ENCODE assay signal across 9 mouse cellular contexts in the genomic region with DNA sequence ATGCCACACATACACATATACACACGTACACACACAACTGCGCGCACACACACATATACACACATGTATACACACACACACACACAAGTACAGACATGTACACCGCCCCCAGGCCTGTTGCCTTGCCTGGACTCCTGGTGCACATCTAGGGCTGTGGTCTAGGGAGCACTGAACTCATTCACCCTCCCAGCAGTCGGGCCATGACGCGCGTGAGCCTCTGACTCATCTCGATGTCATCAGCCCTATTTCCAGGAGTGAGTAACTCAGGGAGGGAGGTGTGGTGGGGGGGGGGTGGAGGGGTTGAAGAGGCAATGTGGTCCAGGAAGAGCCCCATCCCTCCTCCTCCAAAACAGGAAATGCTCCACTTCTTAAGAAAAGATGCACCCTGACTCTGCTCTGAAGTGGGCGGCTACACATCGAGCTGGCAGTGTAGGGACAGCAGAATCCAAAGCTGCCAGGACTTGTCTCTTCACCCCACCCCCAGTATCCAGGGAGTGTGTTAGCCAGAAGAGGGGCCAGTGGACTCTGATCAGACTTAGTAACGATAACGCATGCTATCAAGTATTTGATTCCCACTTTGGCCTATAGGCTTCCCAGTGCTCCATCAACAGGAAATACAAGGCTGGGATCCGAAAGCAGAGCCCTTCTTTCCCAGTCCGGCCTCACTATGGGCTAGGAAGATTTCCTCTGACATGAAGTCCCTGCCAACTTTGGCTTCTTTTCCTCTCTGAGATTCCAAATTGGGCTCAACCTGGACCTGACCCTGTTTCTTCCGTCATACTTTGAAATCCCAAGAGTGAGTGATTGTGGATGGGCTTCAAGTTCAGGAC. TPM values are rescaled to one million over a fixed set of nuclear protein-coding genes. Genes with fewer than 3 reads are reported as not detected.
DNase-seq lines count a peak whose midpoint lies in the region; ATAC-seq and TF ChIP-seq lines count a peak whose summit lies in the region.
"Had no signal": no experiment of that assay in that cellular context is flagged by ENCODE, and none has a peak within 500 bp of the region (broad histone marks: within the 10 kb centered on the region; RNA-seq: fewer than 3 reads in every experiment).

No protein-coding gene starts in this region.

- H3K4me2 ChIP-seq in midbrain, embryonic 11.5 days, result no peak overlapping the region
- H3K4me2 ChIP-seq in midbrain, embryonic 15.5 days, result no peak overlapping the region
- H3K4me2 ChIP-seq in heart, embryonic 15.5 days, result no peak overlapping the region
- no peak overlapping the region for H3K4me2 ChIP-seq in forebrain, embryonic 11.5 days (ENCODE audit: low read depth, low read length, severe bottlenecking)
- H3K4me2 ChIP-seq: hindbrain, embryonic 14.5 days had no signal

- no peak overlapping the region for H3K27ac ChIP-seq in midbrain, embryonic 11.5 days (ENCODE audit: low read depth, low read length)
- no peak overlapping the region for H3K27ac ChIP-seq in midbrain, embryonic 15.5 days
- peak overlapping the region; percentile 14; the same call in 1 of the 2 replicates for H3K27ac ChIP-seq in heart, embryonic 15.5 days
- peak overlapping the region; percentile 63 for H3K27ac ChIP-seq in small intestine, adult 2 months (ENCODE audit: insufficient read depth, low read depth, low read length)
- H3K27ac ChIP-seq in forebrain, embryonic 11.5 days (ENCODE audit: low read depth, low read length), result no peak overlapping the region
- H3K27ac ChIP-seq: hindbrain, embryonic 14.5 days had no signal

- no peak overlapping the region for H3K4me3 ChIP-seq in midbrain, embryonic 11.5 days (ENCODE audit: low read depth, low read length)
- no peak overlapping the region for H3K4me3 ChIP-seq in midbrain, embryonic 15.5 days
- H3K4me3 ChIP-seq in heart, embryonic 15.5 days, result no peak overlapping the region
- H3K4me3 ChIP-seq in small intestine, adult 2 months (ENCODE audit: low read depth, low read length), result no peak overlapping the region
- H3K4me3 ChIP-seq in forebrain, embryonic 11.5 days (ENCODE audit: low read depth, low read length), result no peak overlapping the region

- no peaks in the 10 kb centered on the region for H3K27me3 ChIP-seq in midbrain, embryonic 11.5 days (ENCODE audit: control insufficient read depth, insufficient read depth, low read length)
- H3K27me3 ChIP-seq in midbrain, embryonic 15.5 days (replicated peaks), result no peaks in the 10 kb centered on the region
- H3K27me3 ChIP-seq in heart, embryonic 15.5 days, result no peaks in the 10 kb centered on the region
- no peaks in the 10 kb centered on the region for H3K27me3 ChIP-seq in small intestine, adult 2 months (ENCODE audit: control insufficient read depth, insufficient read depth, low read length)
- H3K27me3 ChIP-seq in forebrain, embryonic 11.5 days (ENCODE audit: control insufficient read depth, insufficient read depth, low read length), result no peaks in the 10 kb centered on the region

- no peaks in the 10 kb centered on the region for H3K36me3 ChIP-seq in midbrain, embryonic 11.5 days (ENCODE audit: control insufficient read depth, insufficient read depth, low read length)
- H3K36me3 ChIP-seq in midbrain, embryonic 15.5 days (replicated peaks), result no peaks in the 10 kb centered on the region
- no peaks in the 10 kb centered on the region for H3K36me3 ChIP-seq in heart, embryonic 15.5 days
- H3K36me3 ChIP-seq in small intestine, adult 2 months (ENCODE audit: control insufficient read depth, insufficient read depth, low read length), result no peaks in the 10 kb centered on the region
- H3K36me3 ChIP-seq in forebrain, embryonic 11.5 days (ENCODE audit: control insufficient read depth, insufficient read depth, low read length), result no peaks in the 10 kb centered on the region

- H3K9me3 ChIP-seq in midbrain, embryonic 11.5 days (ENCODE audit: control insufficient read depth, low read length), result no peaks in the 10 kb centered on the region
- no peaks in the 10 kb centered on the region for H3K9me3 ChIP-seq in midbrain, embryonic 15.5 days
- no peaks in the 10 kb centered on the region for H3K9me3 ChIP-seq in heart, embryonic 15.5 days (replicated peaks)
- no peaks in the 10 kb centered on the region for H3K9me3 ChIP-seq in forebrain, embryonic 11.5 days (ENCODE audit: control insufficient read depth, low read length)

- H3K9ac ChIP-seq in midbrain, embryonic 11.5 days (ENCODE audit: low read length), result no peak overlapping the region
- no peak overlapping the region for H3K9ac ChIP-seq in midbrain, embryonic 15.5 days
- H3K9ac ChIP-seq in heart, embryonic 15.5 days, result no peak overlapping the region
- no peak overlapping the region for H3K9ac ChIP-seq in forebrain, embryonic 11.5 days (ENCODE audit: low read length)
- H3K9ac ChIP-seq: hindbrain, embryonic 14.5 days had no signal

- 88% methylated on average over 16 of the region's 16 CpGs for WGBS in midbrain, embryonic 11.5 days
- WGBS in midbrain, embryonic 15.5 days, result 89% methylated on average over 16 of the region's 16 CpGs
- 57% methylated on average over 16 of the region's 16 CpGs for WGBS in heart, embryonic 15.5 days
- whole genome bisulfite sequencing in small intestine, adult 2 months, result 38% methylated on average over 16 of the region's 16 CpGs
- WGBS in forebrain, embryonic 11.5 days, result 94% methylated on average over 16 of the region's 16 CpGs

- ATAC-seq in midbrain, embryonic 11.5 days (ENCODE audit: low FRiP score), result no peak
- ATAC-seq in midbrain, embryonic 15.5 days (replicated peaks), result no peak
- ATAC-seq in heart, embryonic 15.5 days (replicated peaks; ENCODE audit: insufficient number of reproducible peaks, insufficient read depth, low FRiP score, low read depth), result 0 out of 2 replicates have a peak, but pooled peaks have one; percentile 40
- ATAC-seq in forebrain, embryonic 11.5 days (replicated peaks; ENCODE audit: low FRiP score), result no peak

- TF ChIP-seq CTCF in small intestine, adult 2 months (IDR thresholded peaks at IDR 0.05; ENCODE audit: extremely low read depth, insufficient read length, insufficient replicate concordance, low read depth, low read length), result no peak

- H3K4me1 ChIP-seq in midbrain, embryonic 11.5 days (ENCODE audit: control insufficient read depth, insufficient read depth, low read length), result no peaks in the 10 kb centered on the region
- no peaks in the 10 kb centered on the region for H3K4me1 ChIP-seq in midbrain, embryonic 15.5 days
- peaks cover 11% of the 10 kb centered on the region; the same call in 1 of the 2 replicates for H3K4me1 ChIP-seq in heart, embryonic 15.5 days (replicated peaks)
- H3K4me1 ChIP-seq in small intestine, adult 2 months (ENCODE audit: control insufficient read depth, insufficient read depth, insufficient read length, low read length), result peaks cover 23% of the 10 kb centered on the region
- no peaks in the 10 kb centered on the region for H3K4me1 ChIP-seq in forebrain, embryonic 11.5 days (replicated peaks; ENCODE audit: control insufficient read depth, insufficient read depth, low read length)

- no peak for TF ChIP-seq POLR2A in small intestine, adult 2 months (IDR thresholded peaks at IDR 0.05; ENCODE audit: low read depth, low read length)

- DNase-seq in midbrain, embryonic 11.5 days (ENCODE audit: low spot score, missing footprints), result peak; percentile 17
- DNase-seq in adrenal gland, postnatal 14 days, result peak; percentile 75
- DNase-seq in forebrain, embryonic 11.5 days (ENCODE audit: low spot score), result no peak
- DNase-seq in cerebellum, postnatal 10 days, result no peak

RNA-seq across cellular contexts. Expression of gene Plb1, which starts 40.3 kb away (rescaled TPM):
- 0.05 TPM in 1 of 2 replicates, not detected in the other for polyA plus RNA-seq in midbrain, embryonic 11.5 days (2014; fragmentation: Nextera tagmentation; extraction: Ambion mirVana)
- polyA plus RNA-seq in midbrain, embryonic 15.5 days (2015; fragmentation: Nextera tagmentation; extraction: Ambion mirVana), result 0.11 and 0.12 TPM in 2 replicates
- total RNA-seq in adrenal gland, postnatal 14 days (2021), result 0.26 TPM in 1 of 2 replicates, not detected in the other
- 2.3 and 3.3 TPM in 2 replicates for polyA plus RNA-seq in heart, embryonic 15.5 days (2015; fragmentation: Nextera tagmentation; extraction: Ambion mirVana)
- polyA plus RNA-seq in small intestine, adult 2 months (2012; rRNA removed), result 0.06 and 148 TPM in 2 replicates
- 0.24 and 0.40 TPM in 2 replicates for polyA plus RNA-seq in forebrain, embryonic 11.5 days (2014; fragmentation: Nextera tagmentation; extraction: Ambion mirVana)
- polyA plus RNA-seq: hindbrain, embryonic 14.5 days; limb, embryonic 11.5 days had no signal

RNA-seq across cellular contexts. Expression of gene Fosl2, which starts 56.6 kb away (rescaled TPM):
- 0.52 and 0.57 TPM in 2 replicates for polyA plus RNA-seq in midbrain, embryonic 11.5 days (2014; fragmentation: Nextera tagmentation; extraction: Ambion mirVana)
- polyA plus RNA-seq in midbrain, embryonic 15.5 days (2015; fragmentation: Nextera tagmentation; extraction: Ambion mirVana), result 0.41 and 0.54 TPM in 2 replicates
- total RNA-seq in adrenal gland, postnatal 14 days (2021), result 206 and 280 TPM in 2 replicates
- polyA plus RNA-seq in heart, embryonic 15.5 days (2015; fragmentation: Nextera tagmentation; extraction: Ambion mirVana), result 2.5 and 3.1 TPM in 2 replicates
- 34.9 and 116 TPM in 2 replicates for polyA plus RNA-seq in small intestine, adult 2 months (2012; rRNA removed)
- polyA plus RNA-seq in forebrain, embryonic 11.5 days (2014; fragmentation: Nextera tagmentation; extraction: Ambion mirVana), result 0.68 and 1.1 TPM in 2 replicates

Comparison
In these comparisons a context has a peak if more than half of its experiments do, and no peak if none do; other contexts are left out.
1. DNase-seq: peak in midbrain, embryonic 11.5 days (single experiment) and adrenal gland, postnatal 14 days (single experiment); none in forebrain, embryonic 11.5 days (single experiment) and cerebellum, postnatal 10 days (0 of 2).
2. H3K27ac ChIP-seq: peak in heart, embryonic 15.5 days (single experiment) and small intestine, adult 2 months (single experiment); none in midbrain, embryonic 11.5 days (single experiment), midbrain, embryonic 15.5 days (single experiment) and forebrain, embryonic 11.5 days (single experiment).